Mouse (Mus musculus) hindbrain, embryonic 15.5 days (tissue): ENCODE results near the gene Cd2bp2. TPM values are rescaled to one million over a fixed set of nuclear protein-coding genes. Genes with fewer than 3 reads are reported as not detected.
A peak's percentile ranks its signal among the peaks of the same experiment; 100 is the strongest.

ENCODE experiments used
- ATAC-seq: fragments of 200-750 bp; cut with Nextera tagmentation; 2 replicates; pipeline ENCODE4 v1.8.0; 2017; ENCODE audit warnings: low read depth, moderate number of reproducible peaks, moderate TSS enrichment; ENCODE audit not compliant: low FRiP score
- H3K27ac ChIP-seq: fragments of 300-500 bp; sonication (generic); replicated peaks from 2 replicates; pipeline ENCODE4 v1.5.1; 2015; ENCODE audit warnings: mild to moderate bottlenecking, inconsistent platforms
- H3K27me3 ChIP-seq: fragments of 300-500 bp; sonication (generic); 2 replicates; pipeline ENCODE4 v1.6.1; 2015; ENCODE audit warnings: control low read depth, inconsistent platforms
- H3K36me3 ChIP-seq: fragments of 300-500 bp; sonication (generic); 2 replicates; pipeline ENCODE4 v1.6.1; 2015; ENCODE audit warnings: control low read depth, inconsistent platforms
- H3K4me1 ChIP-seq: fragments of 300-500 bp; sonication (generic); replicated peaks from 2 replicates; pipeline ENCODE4 v1.6.1; 2015; ENCODE audit warnings: control low read depth, inconsistent platforms
- H3K4me2 ChIP-seq: fragments of 300-500 bp; sonication (generic); 2 replicates; pipeline ENCODE4 v1.6.1; 2015; ENCODE audit warnings: moderate library complexity, mild to moderate bottlenecking, inconsistent platforms
- H3K4me3 ChIP-seq: fragments of 300-500 bp; sonication (generic); 2 replicates; pipeline ENCODE4 v1.5.1; 2015; ENCODE audit warnings: mild to moderate bottlenecking, inconsistent platforms
- H3K9ac ChIP-seq: fragments of 300-500 bp; sonication (generic); 2 replicates; pipeline ENCODE4 v1.6.1; 2015; ENCODE audit warnings: inconsistent platforms
- H3K9me3 ChIP-seq: fragments of 300-500 bp; sonication (generic); 2 replicates; pipeline ENCODE4 v1.6.1; 2016; ENCODE audit warnings: control low read depth, inconsistent platforms
- WGBS: fragments of 180-500 bp; shearing (Covaris S2); methylation state at CpG from one replicate; pipeline ENCODE4 v1.1.7; 2015; 5-methylcytosine and 5-hydroxymethylcytosine counted together
- polyA plus RNA-seq: library from polyadenylated mRNA; unstranded; fragments of >200 nt; fragmentation: Nextera tagmentation; extraction: Ambion mirVana; gene quantifications from 2 replicates; pipeline ENCODE4 v1.2.1, GENCODE M21; 2015

The Cd2bp2 gene
- polyA plus RNA-seq, 1 experiment from 2014 or later: 72.3 TPM

GRCm38 (mm10) chr7:127207374-127208294, 11.8 kb upstream of the Cd2bp2 start:
- peak overlapping the region; percentile 98 for H3K4me2 ChIP-seq
- peak overlapping the region; percentile 80 for H3K27ac ChIP-seq
- H3K9ac ChIP-seq: peak overlapping the region; percentile 95
- H3K9me3 ChIP-seq: no peaks in the 10 kb centered on the region
- peaks cover 34% of the 10 kb centered on the region for H3K4me1 ChIP-seq
- no peak for ATAC-seq
- under 1% methylated on average over 51 of the region's 53 CpGs for WGBS
- H3K4me3 ChIP-seq: peak overlapping the region; percentile 99
- no peaks in the 10 kb centered on the region for H3K27me3 ChIP-seq
- H3K36me3 ChIP-seq: peaks cover 14% of the 10 kb centered on the region

DNA sequence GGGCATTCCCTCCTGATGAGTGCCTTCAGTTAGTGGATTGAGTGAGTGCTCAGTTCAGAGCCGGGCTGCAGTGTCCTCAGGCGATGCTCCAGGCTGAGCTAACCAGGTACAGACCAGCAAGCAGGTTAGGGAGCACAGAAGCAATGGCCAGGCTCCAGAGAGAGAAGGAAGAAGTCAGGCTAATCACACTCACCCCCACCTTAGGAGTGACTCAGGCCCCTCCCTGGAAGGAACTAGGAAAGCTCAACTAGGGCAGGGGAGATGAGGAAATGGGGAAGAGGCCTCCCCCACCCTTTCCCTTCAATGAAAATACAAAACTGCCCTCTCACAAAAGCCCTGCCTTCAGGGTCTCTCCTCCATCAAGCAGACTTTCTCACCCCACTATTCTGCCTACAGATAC, 10.8 kb upstream of the Cd2bp2 start:
- Histone ChIP-seq H3K4me3 (peak overlapping the region; percentile 99), H3K27ac (no peak overlapping the region), H3K9ac (peak overlapping the region; percentile 95), H3K36me3 (peaks cover 18% of the 10 kb centered on the region), H3K9me3 (no peaks in the 10 kb centered on the region), H3K4me1 (peaks cover 34% of the 10 kb centered on the region), H3K27me3 (no peaks in the 10 kb centered on the region), H3K4me2 (peak overlapping the region; percentile 98)
- no peak for ATAC-seq
- 60% methylated on average over 2 of the region's 2 CpGs for WGBS

- peak overlapping the region; percentile 88 for H3K4me2 ChIP-seq
- peaks cover 71% of the 10 kb centered on the region for H3K36me3 ChIP-seq
- H3K9ac ChIP-seq: peak overlapping the region; percentile 66
- peak overlapping the region; percentile 80 for H3K4me3 ChIP-seq
- H3K4me1 ChIP-seq: peaks cover 32% of the 10 kb centered on the region
- no peak for ATAC-seq
- WGBS: 57% methylated on average over 11 of the region's 11 CpGs
- H3K27me3 ChIP-seq: no peaks in the 10 kb centered on the region
- H3K27ac ChIP-seq: peak overlapping the region; percentile 88
- no peaks in the 10 kb centered on the region for H3K9me3 ChIP-seq
Measured at GRCm38 (mm10) chr7:127196484-127196883, 634 bp upstream of the Cd2bp2 start.

- peaks cover 58% of the 10 kb centered on the region for H3K36me3 ChIP-seq
- H3K9me3 ChIP-seq: no peaks in the 10 kb centered on the region
- no peaks in the 10 kb centered on the region for H3K27me3 ChIP-seq
- peak overlapping the region; percentile 88 for H3K4me2 ChIP-seq
- 84% methylated on average over 7 of the region's 7 CpGs for WGBS
- H3K9ac ChIP-seq: peak overlapping the region; percentile 73
- H3K27ac ChIP-seq: 0 out of 2 replicates have a peak overlapping the region, but pooled peaks have one; percentile 89
- H3K4me1 ChIP-seq: peaks cover 32% of the 10 kb centered on the region
- no peak for ATAC-seq
- peak overlapping the region; percentile 80 for H3K4me3 ChIP-seq
Measured at GRCm38 (mm10) chr7:127194633-127195029, 1.2 kb downstream of the Cd2bp2 start.

- peaks cover 32% of the 10 kb centered on the region for H3K4me1 ChIP-seq
- H3K36me3 ChIP-seq: peaks cover 53% of the 10 kb centered on the region
- no peaks in the 10 kb centered on the region for H3K9me3 ChIP-seq
- peak overlapping the region; percentile 88 for H3K4me2 ChIP-seq
- no peaks in the 10 kb centered on the region for H3K27me3 ChIP-seq
- H3K4me3 ChIP-seq: peak overlapping the region; percentile 80; the same call in 1 of the 2 replicates
- no peak for ATAC-seq
- H3K9ac ChIP-seq: 0 out of 2 replicates have a peak overlapping the region, but pooled peaks have one; percentile 73
- 94% methylated on average over 17 of the region's 17 CpGs for WGBS
- no peak overlapping the region for H3K27ac ChIP-seq
Measured at GRCm38 (mm10) chr7:127194011-127194632, 1.7 kb downstream of the Cd2bp2 start.

GRCm38 (mm10) chr7:127192989-127193388, 2.9 kb downstream of the Cd2bp2 start:
- no peaks in the 10 kb centered on the region for H3K27me3 ChIP-seq
- ATAC-seq: no peak
- H3K4me3 ChIP-seq: no peak overlapping the region
- H3K9ac ChIP-seq: no peak overlapping the region
- H3K4me2 ChIP-seq: no peak overlapping the region
- no peak overlapping the region for H3K27ac ChIP-seq
- H3K9me3 ChIP-seq: no peaks in the 10 kb centered on the region
- peaks cover 32% of the 10 kb centered on the region for H3K4me1 ChIP-seq
- WGBS: 96% methylated on average over 5 of the region's 5 CpGs
- peaks cover 41% of the 10 kb centered on the region for H3K36me3 ChIP-seq

DNA sequence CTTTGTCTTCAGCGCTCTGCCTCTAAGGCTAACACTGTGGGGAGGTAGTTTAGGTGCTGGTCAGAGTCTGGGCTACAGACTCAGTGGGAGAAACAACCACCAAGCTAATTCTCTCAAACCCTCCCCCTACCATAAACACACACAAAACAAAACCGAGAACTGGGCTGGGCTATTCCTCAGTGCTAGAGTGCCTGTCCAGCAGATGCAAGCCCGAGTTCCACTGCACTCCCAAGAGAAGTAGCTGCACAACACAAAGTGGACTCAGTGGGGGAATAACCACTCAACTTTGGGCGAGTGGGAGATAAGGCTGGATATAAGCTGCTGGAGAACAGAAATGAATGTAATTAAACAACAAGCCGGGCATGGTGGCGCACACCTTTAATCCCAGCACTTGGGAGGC, 5.2 kb downstream of the Cd2bp2 start:
- no peak for ATAC-seq
- no peaks in the 10 kb centered on the region for H3K9me3 ChIP-seq
- no peak overlapping the region for H3K27ac ChIP-seq
- no peak overlapping the region for H3K4me2 ChIP-seq
- no peaks in the 10 kb centered on the region for H3K27me3 ChIP-seq
- H3K36me3 ChIP-seq: peaks cover 31% of the 10 kb centered on the region
- 85% methylated on average over 6 of the region's 6 CpGs for WGBS
- H3K4me3 ChIP-seq: no peak overlapping the region
- no peak overlapping the region for H3K9ac ChIP-seq
- peaks cover 23% of the 10 kb centered on the region for H3K4me1 ChIP-seq

- no peak for ATAC-seq
- WGBS: 90% methylated on average over 17 of the region's 17 CpGs
Measured at GRCm38 (mm10) chr7:127188305-127189276, 7.3 kb downstream of the Cd2bp2 start.

DNA sequence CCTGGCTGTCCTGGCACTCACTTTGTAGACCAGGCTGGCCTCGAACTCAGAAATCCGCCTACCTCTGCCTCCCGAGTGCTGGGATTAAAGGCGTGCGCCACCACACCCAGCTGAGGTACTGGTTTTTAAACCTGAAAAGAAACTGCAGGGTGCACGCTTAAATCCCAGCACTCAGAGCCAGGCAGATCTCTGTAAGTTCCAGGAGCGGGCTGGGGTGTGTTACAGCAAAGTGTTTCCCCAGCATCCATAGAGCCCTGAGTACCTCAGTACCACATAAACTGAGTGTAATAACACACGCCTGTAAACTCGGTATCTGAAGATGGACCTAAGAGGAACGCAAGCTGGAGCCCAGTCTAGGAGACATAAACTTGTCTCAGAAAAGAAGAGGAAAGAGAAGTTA, 8.5 kb downstream of the Cd2bp2 start:
- H3K27ac ChIP-seq: no peak overlapping the region
- H3K4me1 ChIP-seq: no peaks in the 10 kb centered on the region
- H3K9me3 ChIP-seq: no peaks in the 10 kb centered on the region
- H3K4me3 ChIP-seq: no peak overlapping the region
- no peak overlapping the region for H3K9ac ChIP-seq
- peaks cover 12% of the 10 kb centered on the region for H3K36me3 ChIP-seq
- no peaks in the 10 kb centered on the region for H3K27me3 ChIP-seq
- 74% methylated on average over 10 of the region's 10 CpGs for WGBS
- no peak for ATAC-seq
- no peak overlapping the region for H3K4me2 ChIP-seq

More at GRCm38 (mm10) chr7:127188305-127189276, 7.3 kb downstream of the Cd2bp2 start:
- Histone ChIP-seq H3K27me3 (no peaks in the 10 kb centered on the region), H3K4me1 (peaks cover 5% of the 10 kb centered on the region; the same call in 1 of the 2 replicates), H3K4me3 (no peak overlapping the region), H3K9me3 (no peaks in the 10 kb centered on the region), H3K4me2 (no peak overlapping the region), H3K36me3 (peaks cover 24% of the 10 kb centered on the region), H3K9ac (no peak overlapping the region), H3K27ac (no peak overlapping the region)

DNA sequence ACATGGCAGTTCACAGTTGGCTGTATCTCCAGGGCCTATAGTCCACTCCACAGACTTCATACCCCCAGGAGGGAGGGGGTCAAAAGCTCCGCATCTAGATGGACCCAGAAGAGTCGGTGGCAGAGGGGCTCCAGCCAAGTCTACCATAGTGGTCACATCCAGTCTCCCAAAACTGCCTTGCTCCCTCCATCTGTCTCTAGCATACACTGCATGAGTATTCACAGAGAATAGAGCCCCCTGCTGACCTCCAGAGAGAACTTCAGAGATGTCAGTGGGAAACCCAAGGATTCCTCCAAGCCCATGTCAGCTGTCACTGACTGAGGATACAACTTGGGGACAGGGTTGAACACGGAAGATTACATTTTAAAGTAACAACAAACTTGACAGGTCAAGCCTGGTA, 10.2 kb downstream of the Cd2bp2 start:
- 74% methylated on average over 3 of the region's 3 CpGs for WGBS
- no peak overlapping the region for H3K9ac ChIP-seq
- no peaks in the 10 kb centered on the region for H3K36me3 ChIP-seq
- ATAC-seq: no peak
- H3K4me2 ChIP-seq: no peak overlapping the region
- no peak overlapping the region for H3K27ac ChIP-seq
- no peak overlapping the region for H3K4me3 ChIP-seq
- H3K9me3 ChIP-seq: no peaks in the 10 kb centered on the region
- H3K4me1 ChIP-seq: no peaks in the 10 kb centered on the region
- H3K27me3 ChIP-seq: no peaks in the 10 kb centered on the region

- Histone ChIP-seq H3K4me1 (no peaks in the 10 kb centered on the region), H3K36me3 (no peaks in the 10 kb centered on the region), H3K27ac (no peak overlapping the region), H3K9me3 (no peaks in the 10 kb centered on the region), H3K9ac (no peak overlapping the region), H3K4me2 (no peak overlapping the region), H3K4me3 (no peak overlapping the region), H3K27me3 (no peaks in the 10 kb centered on the region)
- WGBS: 60% methylated on average over 1 of the region's 1 CpGs
- no peak for ATAC-seq
Measured at GRCm38 (mm10) chr7:127184720-127185119, 11.1 kb downstream of the Cd2bp2 start.
